Mouse (Mus musculus) ES-Bruce4 (cell line): ENCODE data around the gene Aars.
A peak's percentile ranks its signal among the peaks of the same experiment; 100 is the strongest.

Experiments used
- CTCF ChIP-seq: IDR thresholded peaks from one replicate; pipeline ENCODE4 v1.8.1; 2011; ENCODE audit warnings: low read depth, low read length
- POLR2A ChIP-seq: IDR thresholded peaks from one replicate; pipeline ENCODE4 v1.8.1; 2011; ENCODE audit warnings: low read length; ENCODE audit not compliant: insufficient read depth

- TF ChIP-seq CTCF (peak; percentile 31), POLR2A (no peak)
Observed at GRCm38 (mm10) chr8:111079861-111080271, 46.9 kb downstream of the Aars start.
